Mouse (Mus musculus): Measurements from ENCODE around the gene Fam131c.

The Fam131c gene

GRCm38 (mm10) chr4:141433191-141433590 lies 65.2 kb downstream of the Fam131c start:
- no peak for DNase-seq (ENCODE audit: low read depth in 1 of 2, low spot score in 2 of 2)
